Mouse (Mus musculus): ENCODE measurements at regions not wholly inside any gene's neighbourhood (a gene's known extent, or its start where the extent isn't known, plus 50 kb on each side); places are given as distances from the start of the nearest gene placed in this dataset.

DNA sequence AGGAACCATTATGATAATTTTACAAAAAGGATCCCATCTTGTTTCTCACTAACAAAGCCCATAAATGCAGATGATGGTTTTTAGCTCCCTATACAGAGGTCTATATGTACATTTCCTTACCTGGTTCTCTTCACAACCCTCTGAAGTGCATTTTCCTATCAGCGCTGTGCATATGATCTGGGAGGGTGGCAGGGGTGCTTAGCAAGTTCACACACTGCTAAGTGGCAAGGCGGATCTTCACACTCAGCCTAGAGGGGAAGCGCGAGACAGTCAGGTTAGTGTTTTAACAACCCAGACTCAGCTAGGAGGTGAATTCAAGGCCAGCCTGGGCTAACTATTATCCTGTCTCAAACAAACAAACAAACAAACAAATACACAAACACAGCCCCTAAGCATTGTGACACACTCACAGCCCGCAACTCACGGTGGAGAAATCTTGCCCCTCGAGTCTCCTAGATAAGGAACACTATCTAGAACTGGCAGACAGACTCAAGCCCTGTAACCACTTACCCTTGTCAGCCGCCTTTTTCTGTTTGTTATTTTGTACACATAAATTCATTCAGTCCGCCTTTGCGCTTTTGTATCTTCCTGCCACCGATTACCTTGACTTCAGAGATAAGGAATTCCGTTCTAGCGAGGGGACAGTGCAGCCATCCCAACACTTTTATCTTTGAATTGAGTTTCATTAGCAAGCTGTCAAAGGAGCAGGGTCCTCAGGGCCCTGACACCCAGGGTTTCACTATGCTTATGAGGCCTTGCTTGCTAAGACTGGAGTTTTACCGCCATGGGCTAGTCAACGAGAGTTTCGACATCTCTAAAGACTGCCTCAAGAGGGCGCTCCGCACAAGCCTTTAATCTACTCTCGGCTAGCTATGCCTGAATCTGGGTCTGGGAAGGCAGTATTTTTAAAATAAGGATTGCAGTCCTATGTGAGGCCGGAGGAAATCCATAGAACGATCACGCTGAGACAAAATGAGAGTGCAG lies 53.0 kb upstream of the Tiam2 start:
- H3K4me3 ChIP-seq (ENCODE audit: low read depth, low read length) = no peak overlapping the region
- no peak overlapping the region for H3K9ac ChIP-seq (ENCODE audit: low read depth, low read length)
- DNase-seq (ENCODE audit: low spot score) = peak; percentile 62
- no peaks in the 10 kb centered on the region for H3K9me3 ChIP-seq (ENCODE audit: control insufficient read depth, low read length)
- H3K4me1 ChIP-seq (replicated peaks; ENCODE audit: control insufficient read depth, insufficient read depth, low read length) = peaks cover 10% of the 10 kb centered on the region; the same call in 1 of the 2 replicates
- 26% methylated on average over 22 of the region's 22 CpGs for WGBS
- H3K27ac ChIP-seq (ENCODE audit: low read depth, low read length) = no peak overlapping the region
- no peaks in the 10 kb centered on the region for H3K27me3 ChIP-seq (replicated peaks; ENCODE audit: control insufficient read depth, insufficient read depth, low read length)
- peak overlapping the region; percentile 26 for H3K4me2 ChIP-seq
- no peaks in the 10 kb centered on the region for H3K36me3 ChIP-seq (ENCODE audit: control insufficient read depth, insufficient read depth, low read length)
- ATAC-seq (replicated peaks; ENCODE audit: low FRiP score) = peak; percentile 81

- no peak overlapping the region for H3K9ac ChIP-seq (ENCODE audit: low read depth, low read length)
- no peak overlapping the region for H3K27ac ChIP-seq (ENCODE audit: low read depth, low read length)
- ATAC-seq (replicated peaks; ENCODE audit: low FRiP score) (no peak), DNase-seq (ENCODE audit: low spot score) (no peak)
- no peak overlapping the region for H3K4me3 ChIP-seq (ENCODE audit: low read depth, low read length)
- no peaks in the 10 kb centered on the region for H3K36me3 ChIP-seq (ENCODE audit: control insufficient read depth, insufficient read depth, low read length)
- H3K4me2 ChIP-seq = no peak overlapping the region
- peaks cover 10% of the 10 kb centered on the region; the same call in 1 of the 2 replicates for H3K4me1 ChIP-seq (replicated peaks; ENCODE audit: control insufficient read depth, insufficient read depth, low read length)
- 31% methylated on average over 14 of the region's 14 CpGs for WGBS
- no peaks in the 10 kb centered on the region for H3K27me3 ChIP-seq (replicated peaks; ENCODE audit: control insufficient read depth, insufficient read depth, low read length)
- H3K9me3 ChIP-seq (ENCODE audit: control insufficient read depth, low read length) = no peaks in the 10 kb centered on the region
Observed at GRCm38 (mm10) chr17:3274449-3275285, 51.7 kb upstream of the Tiam2 start.

All from liver, embryonic 11.5 days (tissue).